Mouse (Mus musculus) erythroblast, embryonic 14.5 days (primary cell): ENCODE data around the gene Serpina3b. TPM values are rescaled to one million over a fixed set of nuclear protein-coding genes. Genes with fewer than 3 reads are reported as not detected.

Experiments used
- H3K27me3 ChIP-seq: 2 replicates; pipeline ENCODE4 v1.6.1; 2012; ENCODE audit warnings: inconsistent platforms; ENCODE audit not compliant: control insufficient read depth
- H3K36me3 ChIP-seq: 2 replicates; pipeline ENCODE4 v1.6.1; 2012; ENCODE audit warnings: mild to moderate bottlenecking, inconsistent platforms; ENCODE audit not compliant: control insufficient read depth
- H3K4me1 ChIP-seq: 2 replicates; pipeline ENCODE4 v1.6.1; 2012; ENCODE audit warnings: inconsistent platforms; ENCODE audit not compliant: control insufficient read depth
- H3K4me3 ChIP-seq: replicated peaks from 2 replicates; pipeline ENCODE3; 2012; ENCODE audit warnings: moderate library complexity, mild to moderate bottlenecking, inconsistent platforms
- H3K9me3 ChIP-seq: 2 replicates; pipeline ENCODE4 v1.6.1; 2012; ENCODE audit warnings: low read length, inconsistent platforms, mixed read lengths; ENCODE audit not compliant: control insufficient read depth
- GATA1 ChIP-seq: IDR thresholded peaks from 2 replicates; pipeline ENCODE4 v1.6.1; 2012; ENCODE audit warnings: low read length, inconsistent platforms, mixed read lengths
- TAL1 ChIP-seq: IDR thresholded peaks from 3 replicates; pipeline ENCODE4 v1.6.1; 2012; ENCODE audit warnings: low read length, inconsistent platforms, mixed read lengths
- polyA plus RNA-seq: library from polyadenylated mRNA; stranded (reverse); fragments of >175 nt; gene quantifications from 2 replicates; pipeline ENCODE4 v1.2.3, GENCODE M21; 2012

Serpina3b gene
- polyA plus RNA-seq, 1 experiment, result not detected

- TF ChIP-seq TAL1 (no peak), GATA1 (no peak)
- Histone ChIP-seq H3K4me3 (no peak overlapping the region), H3K36me3 (no peaks in the 10 kb centered on the region), H3K9me3 (no peaks in the 10 kb centered on the region), H3K27me3 (no peaks in the 10 kb centered on the region), H3K4me1 (no peaks in the 10 kb centered on the region)
These were observed 3.8 kb upstream of the Serpina3b start for GRCm38 (mm10) chr12:104123996-104124395.

DNA sequence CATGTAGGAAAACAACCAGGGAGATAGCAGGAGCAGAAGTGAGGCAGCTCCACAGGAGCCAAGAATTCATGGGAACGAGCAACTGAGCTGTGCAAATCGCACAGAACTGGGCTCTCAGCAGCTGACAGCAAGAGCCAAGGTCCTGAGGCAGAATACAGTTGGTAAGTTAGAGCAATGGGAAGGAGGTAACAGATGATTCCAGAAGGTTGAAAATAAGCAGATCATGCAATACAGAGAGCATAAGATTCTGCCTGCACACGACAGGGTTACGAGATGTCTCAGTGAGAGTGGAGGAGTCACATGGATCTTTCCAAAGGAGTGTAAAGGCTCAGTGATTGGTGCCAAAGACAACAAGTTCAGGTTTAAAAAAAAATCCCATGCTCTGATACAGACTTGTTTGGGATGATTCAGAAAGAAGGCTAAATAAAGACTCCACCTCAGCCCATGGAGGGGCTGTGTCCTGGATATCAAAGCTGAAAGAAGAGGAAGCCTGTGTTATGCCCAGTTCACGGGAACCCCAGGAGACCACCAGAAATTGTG, 2.7 kb upstream of the Serpina3b start:
- H3K4me1 ChIP-seq, result no peaks in the 10 kb centered on the region
- H3K9me3 ChIP-seq, result no peaks in the 10 kb centered on the region
- no peak for TF ChIP-seq GATA1
- TF ChIP-seq TAL1, result no peak

GRCm38 (mm10) chr12:104131041-104131440, 3.2 kb downstream of the Serpina3b start:
- H3K36me3 ChIP-seq, result no peaks in the 10 kb centered on the region
- no peaks in the 10 kb centered on the region for H3K4me1 ChIP-seq
- H3K27me3 ChIP-seq, result no peaks in the 10 kb centered on the region
- H3K4me3 ChIP-seq, result no peak overlapping the region
- TF ChIP-seq TAL1 (no peak), GATA1 (no peak)
- no peaks in the 10 kb centered on the region for H3K9me3 ChIP-seq

More for the DNA sequence above, 2.7 kb upstream of the Serpina3b start:
- Histone ChIP-seq H3K4me3 (no peak overlapping the region), H3K27me3 (no peaks in the 10 kb centered on the region), H3K36me3 (no peaks in the 10 kb centered on the region)

DNA sequence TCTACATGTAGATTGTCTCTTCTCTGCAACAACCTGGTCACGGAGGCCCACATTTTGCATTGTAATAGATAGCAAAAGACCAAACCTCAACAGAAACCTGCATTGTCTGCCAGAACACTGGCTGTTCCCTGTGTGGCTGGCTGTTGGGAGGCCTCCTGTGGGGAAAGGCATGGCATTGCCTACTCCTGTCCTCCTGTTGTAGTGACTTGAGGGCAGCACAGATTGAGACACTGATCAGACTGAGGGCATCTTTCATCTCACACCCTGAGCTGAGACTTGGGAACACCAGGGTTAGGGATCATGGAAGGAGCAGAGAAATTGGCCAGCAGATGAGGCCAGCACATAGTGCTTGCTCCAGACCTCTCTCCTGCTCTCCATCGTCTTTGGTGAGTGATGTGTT, 10.4 kb downstream of the Serpina3b start:
- Histone ChIP-seq H3K9me3 (no peaks in the 10 kb centered on the region), H3K4me1 (no peaks in the 10 kb centered on the region), H3K36me3 (no peaks in the 10 kb centered on the region), H3K27me3 (no peaks in the 10 kb centered on the region), H3K4me3 (no peak overlapping the region)
- TF ChIP-seq TAL1 (no peak), GATA1 (no peak)

DNA sequence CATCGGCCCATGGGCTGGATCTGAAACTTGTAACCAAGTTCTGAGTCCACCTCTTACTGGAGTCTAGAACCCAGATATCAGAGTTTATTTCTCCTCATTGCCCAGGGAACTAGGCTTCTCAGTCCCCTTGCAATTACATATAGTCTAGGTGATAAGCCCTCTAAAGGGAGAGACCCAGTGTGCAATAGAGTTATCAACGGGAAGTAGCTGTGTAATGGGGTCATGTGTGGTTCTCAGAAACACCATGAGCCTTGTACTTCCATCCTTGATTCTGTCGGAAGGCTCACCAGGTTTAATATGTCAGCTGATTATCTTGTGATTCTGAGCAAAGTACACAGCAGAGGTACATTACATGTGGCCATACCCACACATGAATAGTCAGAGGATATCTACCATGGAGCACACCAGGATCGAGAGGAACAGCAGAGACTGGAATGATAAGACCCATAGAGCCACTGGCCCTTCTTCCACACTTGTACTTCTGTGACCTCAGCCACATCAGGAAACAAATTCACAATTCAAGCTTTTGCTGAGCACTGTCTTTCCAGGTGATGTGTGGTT, 12.8 kb downstream of the Serpina3b start:
- H3K4me1 ChIP-seq, result no peaks in the 10 kb centered on the region
- no peaks in the 10 kb centered on the region for H3K36me3 ChIP-seq
- no peak overlapping the region for H3K4me3 ChIP-seq
- H3K27me3 ChIP-seq, result no peaks in the 10 kb centered on the region
- no peaks in the 10 kb centered on the region for H3K9me3 ChIP-seq
- TF ChIP-seq TAL1 (no peak), GATA1 (no peak)

DNA sequence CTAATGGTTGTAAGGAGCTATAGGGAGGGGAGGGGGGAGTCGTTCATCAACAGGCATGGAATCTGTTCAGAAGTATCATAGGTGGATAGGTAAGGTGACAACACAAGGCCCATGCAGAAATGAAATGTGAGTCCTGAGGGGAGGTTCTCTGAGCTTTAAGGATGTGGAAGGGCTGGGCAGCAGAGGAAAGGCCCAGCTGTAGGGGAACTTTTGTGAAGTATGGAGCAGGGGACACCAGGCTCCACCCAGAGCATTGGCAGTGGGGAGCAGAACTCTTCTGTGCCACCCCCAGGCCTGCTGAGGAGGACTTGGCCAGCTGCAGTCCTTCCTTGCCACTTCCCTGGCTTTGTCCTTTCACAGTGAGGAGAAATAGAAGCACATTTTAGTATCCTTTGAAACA, 13.7 kb downstream of the Serpina3b start:
- Histone ChIP-seq H3K9me3 (no peaks in the 10 kb centered on the region), H3K27me3 (no peaks in the 10 kb centered on the region), H3K4me1 (no peaks in the 10 kb centered on the region), H3K4me3 (no peak overlapping the region), H3K36me3 (no peaks in the 10 kb centered on the region)
- TF ChIP-seq GATA1 (no peak), TAL1 (no peak)

DNA sequence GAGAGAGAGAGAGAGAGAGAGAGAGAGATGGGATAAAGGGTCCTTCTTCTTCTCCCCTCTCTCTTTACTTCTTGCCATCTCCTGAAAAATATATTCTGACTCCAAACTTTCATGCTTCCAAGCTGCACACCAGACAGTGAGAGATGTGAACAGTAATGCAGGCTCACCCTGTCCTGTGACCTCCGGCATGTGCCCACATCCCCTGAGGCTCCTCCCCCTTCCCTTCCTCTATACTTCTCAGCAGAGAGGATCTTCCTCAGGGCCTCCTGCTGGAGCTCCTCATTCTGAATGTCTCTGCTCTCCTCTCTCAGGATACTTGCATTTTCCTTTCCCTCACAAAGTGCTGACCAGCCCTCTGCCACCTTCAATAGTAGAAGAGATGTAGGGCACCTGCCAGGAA, 14.6 kb downstream of the Serpina3b start:
- Histone ChIP-seq H3K27me3 (no peaks in the 10 kb centered on the region), H3K4me3 (no peak overlapping the region), H3K4me1 (no peaks in the 10 kb centered on the region), H3K9me3 (no peaks in the 10 kb centered on the region), H3K36me3 (no peaks in the 10 kb centered on the region)
- TF ChIP-seq TAL1, result no peak
- no peak for TF ChIP-seq GATA1

GRCm38 (mm10) chr12:104143286-104143685, 15.5 kb downstream of the Serpina3b start:
- no peaks in the 10 kb centered on the region for H3K36me3 ChIP-seq

GRCm38 (mm10) chr12:104145571-104145970, 17.8 kb downstream of the Serpina3b start:
- Histone ChIP-seq H3K27me3 (no peaks in the 10 kb centered on the region), H3K36me3 (no peaks in the 10 kb centered on the region), H3K9me3 (no peaks in the 10 kb centered on the region), H3K4me1 (no peaks in the 10 kb centered on the region), H3K4me3 (no peak overlapping the region)
- no peak for TF ChIP-seq GATA1
- no peak for TF ChIP-seq TAL1

More at GRCm38 (mm10) chr12:104143286-104143685, 15.5 kb downstream of the Serpina3b start:
- H3K4me1 ChIP-seq, result no peaks in the 10 kb centered on the region
- H3K9me3 ChIP-seq, result no peaks in the 10 kb centered on the region
- TF ChIP-seq GATA1 (no peak), TAL1 (no peak)
- H3K27me3 ChIP-seq, result no peaks in the 10 kb centered on the region
- no peak overlapping the region for H3K4me3 ChIP-seq

GRCm38 (mm10) chr12:104151989-104152388, 24.2 kb downstream of the Serpina3b start:
- Histone ChIP-seq H3K9me3 (no peaks in the 10 kb centered on the region), H3K36me3 (no peaks in the 10 kb centered on the region), H3K4me3 (no peak overlapping the region), H3K27me3 (no peaks in the 10 kb centered on the region), H3K4me1 (no peaks in the 10 kb centered on the region)
- TF ChIP-seq TAL1, result no peak
- TF ChIP-seq GATA1, result no peak
